Mouse (Mus musculus): ENCODE data around the gene Stx4a. TPM values are rescaled to one million over a fixed set of nuclear protein-coding genes. Genes with fewer than 3 reads are reported as not detected.

Stx4a gene
- total and polyA plus RNA-seq, 2 experiments from 2014 or later, result 7.1 to 20.7 TPM

DNA sequence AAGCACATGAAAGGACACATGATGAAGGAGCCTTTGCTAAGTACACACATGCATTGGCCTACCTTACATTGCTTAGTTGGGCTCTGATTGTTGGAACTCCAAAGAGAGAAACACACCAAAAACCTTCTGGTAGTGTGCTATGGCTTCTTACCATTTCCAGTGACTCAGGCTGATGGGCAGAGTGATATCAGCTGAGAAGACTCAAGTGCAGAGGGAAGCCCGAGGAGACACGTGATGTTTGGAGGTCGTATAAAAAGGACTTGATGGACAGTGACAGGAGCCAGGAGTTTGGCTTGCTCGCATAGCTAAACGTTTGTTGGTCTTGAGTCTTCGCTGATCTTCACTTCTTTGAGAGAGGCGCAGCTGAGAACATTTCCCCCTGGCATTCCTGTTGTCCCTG lies 73.4 kb downstream of the Stx4a start:
- H3K27ac ChIP-seq (ENCODE audit: low read depth, low read length), result no peak overlapping the region
- peaks cover 9% of the 10 kb centered on the region; the same call in 1 of the 2 replicates for H3K36me3 ChIP-seq (ENCODE audit: insufficient read depth, low read length)
- no peaks in the 10 kb centered on the region for H3K27me3 ChIP-seq (ENCODE audit: insufficient read depth, low read length)
- no peak for DNase-seq (ENCODE audit: low spot score)
- H3K9me3 ChIP-seq (ENCODE audit: low read length), result no peaks in the 10 kb centered on the region
- no peak overlapping the region for H3K4me2 ChIP-seq (ENCODE audit: low read depth, low read length, poor library complexity, severe bottlenecking)
- no peak overlapping the region for H3K9ac ChIP-seq (replicated peaks; ENCODE audit: low read length, poor library complexity, severe bottlenecking)
- ATAC-seq (ENCODE audit: low FRiP score), result no peak
- no peaks in the 10 kb centered on the region for H3K4me1 ChIP-seq (ENCODE audit: insufficient read depth, low read length)
- no peak for TF ChIP-seq CTCF (IDR thresholded peaks at IDR 0.05)
- WGBS, result 91% methylated on average over 7 of the region's 7 CpGs
- no peak overlapping the region for H3K4me3 ChIP-seq (ENCODE audit: low read depth, low read length)

DNA sequence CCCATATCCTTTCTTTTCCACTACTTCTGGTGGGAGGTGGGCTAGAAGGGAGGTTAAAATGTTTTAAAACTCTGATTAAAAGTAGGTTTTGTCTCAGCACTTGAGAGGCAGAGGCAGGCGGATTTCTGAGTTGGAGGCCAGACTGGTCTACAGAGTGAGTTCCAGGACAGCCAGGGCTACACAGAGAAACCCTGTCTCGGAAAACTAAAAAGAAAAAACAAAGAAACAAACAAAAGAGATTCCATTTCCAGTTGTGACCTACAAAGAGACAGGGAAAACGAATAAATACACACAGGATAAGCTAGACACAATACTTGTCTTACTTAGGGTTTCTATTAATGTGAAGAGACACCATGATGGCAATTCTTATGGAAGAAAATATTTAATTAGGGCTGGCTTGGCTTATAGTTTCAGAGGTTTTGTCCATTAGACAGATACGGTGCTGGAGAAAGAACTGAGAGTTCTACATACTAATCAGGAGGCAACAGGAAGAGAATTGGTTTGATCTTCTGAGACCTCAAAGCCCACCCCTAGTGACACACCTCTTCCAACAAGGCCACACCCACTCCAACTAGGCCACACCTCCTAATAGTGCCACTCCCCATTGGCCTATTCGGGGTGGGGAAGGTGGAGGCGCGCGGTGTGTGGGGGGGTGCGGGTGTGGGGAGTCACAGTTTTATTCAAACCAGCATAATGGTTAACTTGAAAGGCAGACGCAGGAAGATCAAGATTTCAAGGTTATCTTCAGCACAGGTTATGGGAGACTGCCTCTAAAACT lies 74.3 kb downstream of the Stx4a start:
- H3K4me2 ChIP-seq (ENCODE audit: low read depth, low read length, poor library complexity, severe bottlenecking), result no peak overlapping the region
- H3K27me3 ChIP-seq (ENCODE audit: insufficient read depth, low read length), result no peaks in the 10 kb centered on the region
- TF ChIP-seq CTCF (IDR thresholded peaks at IDR 0.05), result no peak
- no peak overlapping the region for H3K4me3 ChIP-seq (ENCODE audit: low read depth, low read length)
- DNase-seq (ENCODE audit: low spot score), result no peak
- no peaks in the 10 kb centered on the region for H3K4me1 ChIP-seq (ENCODE audit: insufficient read depth, low read length)
- no peaks in the 10 kb centered on the region for H3K9me3 ChIP-seq (ENCODE audit: low read length)
- ATAC-seq (ENCODE audit: low FRiP score), result no peak
- H3K9ac ChIP-seq (replicated peaks; ENCODE audit: low read length, poor library complexity, severe bottlenecking), result no peak overlapping the region
- 39% methylated on average over 10 of the region's 10 CpGs for WGBS
- no peak overlapping the region for H3K27ac ChIP-seq (ENCODE audit: low read depth, low read length)
- H3K36me3 ChIP-seq (ENCODE audit: insufficient read depth, low read length), result 0 out of 2 replicates have a peak, but pooled peaks cover under 1% of the 10 kb centered on the region

Other genes starting within 250 kb of the Stx4a start
- gene Ccdc189, start 235.7 kb upstream of the Stx4a start, total RNA-seq (2014; rRNA removed), result 6.7 and 8.1 TPM in 2 replicates
- gene Ccdc189, start 235.7 kb upstream of the Stx4a start, polyA plus RNA-seq (2015; fragmentation: Nextera tagmentation; extraction: Ambion mirVana), result 11.8 and 13.5 TPM in 2 replicates
- 34.5 and 42.9 TPM in 2 replicates for gene Rnf40, start 235.5 kb upstream of the Stx4a start, total RNA-seq (2014; rRNA removed)
- gene Rnf40, start 235.5 kb upstream of the Stx4a start, polyA plus RNA-seq (2015; fragmentation: Nextera tagmentation; extraction: Ambion mirVana), result 38.1 and 40.9 TPM in 2 replicates
- gene Zfp629, start 208.5 kb upstream of the Stx4a start, total RNA-seq (2014; rRNA removed), result 36.1 and 42.6 TPM in 2 replicates
- gene Zfp629, start 208.5 kb upstream of the Stx4a start, polyA plus RNA-seq (2015; fragmentation: Nextera tagmentation; extraction: Ambion mirVana), result 15.1 and 15.5 TPM in 2 replicates
- 115 and 131 TPM in 2 replicates for gene Bcl7c, start 115.4 kb upstream of the Stx4a start, total RNA-seq (2014; rRNA removed)
- 41.3 and 49.2 TPM in 2 replicates for gene Bcl7c, start 115.4 kb upstream of the Stx4a start, polyA plus RNA-seq (2015; fragmentation: Nextera tagmentation; extraction: Ambion mirVana)
- gene Ctf1, start 111.6 kb upstream of the Stx4a start, total RNA-seq (2014; rRNA removed), result 5.5 and 5.6 TPM in 2 replicates
- gene Ctf1, start 111.6 kb upstream of the Stx4a start, polyA plus RNA-seq (2015; fragmentation: Nextera tagmentation; extraction: Ambion mirVana), result 3.2 and 3.8 TPM in 2 replicates
- gene Ctf2, start 92.1 kb upstream of the Stx4a start, total RNA-seq (2014; rRNA removed), result not detected in 2 replicates
- not detected in 2 replicates for gene Ctf2, start 92.1 kb upstream of the Stx4a start, polyA plus RNA-seq (2015; fragmentation: Nextera tagmentation; extraction: Ambion mirVana)
- gene Fbxl19, start 79.8 kb upstream of the Stx4a start, total RNA-seq (2014; rRNA removed), result 207 and 221 TPM in 2 replicates
- gene Fbxl19, start 79.8 kb upstream of the Stx4a start, polyA plus RNA-seq (2015; fragmentation: Nextera tagmentation; extraction: Ambion mirVana), result 5.9 and 8.3 TPM in 2 replicates
- gene Orai3, start 54.5 kb upstream of the Stx4a start, total RNA-seq (2014; rRNA removed), result 14.8 and 17.6 TPM in 2 replicates
- 9.9 and 10.0 TPM in 2 replicates for gene Orai3, start 54.5 kb upstream of the Stx4a start, polyA plus RNA-seq (2015; fragmentation: Nextera tagmentation; extraction: Ambion mirVana)
- 18.0 and 19.8 TPM in 2 replicates for gene Setd1a, start 47.6 kb upstream of the Stx4a start, total RNA-seq (2014; rRNA removed)
- 12.7 and 16.4 TPM in 2 replicates for gene Setd1a, start 47.6 kb upstream of the Stx4a start, polyA plus RNA-seq (2015; fragmentation: Nextera tagmentation; extraction: Ambion mirVana)
- gene Gm49388, start 38.7 kb upstream of the Stx4a start, total RNA-seq (2014; rRNA removed), result not detected in 2 replicates
- gene Gm49388, start 38.7 kb upstream of the Stx4a start, polyA plus RNA-seq (2015; fragmentation: Nextera tagmentation; extraction: Ambion mirVana), result not detected in 2 replicates
- gene Hsd3b7, start 23.7 kb upstream of the Stx4a start, total RNA-seq (2014; rRNA removed), result 7.1 and 12.8 TPM in 2 replicates
- 8.6 and 11.3 TPM in 2 replicates for gene Hsd3b7, start 23.7 kb upstream of the Stx4a start, polyA plus RNA-seq (2015; fragmentation: Nextera tagmentation; extraction: Ambion mirVana)
- 83.6 and 88.9 TPM in 2 replicates for gene Stx1b, start 255 bp downstream of the Stx4a start, total RNA-seq (2014; rRNA removed)
- gene Stx1b, start 255 bp downstream of the Stx4a start, polyA plus RNA-seq (2015; fragmentation: Nextera tagmentation; extraction: Ambion mirVana), result 83.9 and 87.1 TPM in 2 replicates
- 32.3 and 33.8 TPM in 2 replicates for gene Zfp646, start 51.9 kb downstream of the Stx4a start, total RNA-seq (2014; rRNA removed)
- 3.8 and 4.2 TPM in 2 replicates for gene Zfp646, start 51.9 kb downstream of the Stx4a start, polyA plus RNA-seq (2015; fragmentation: Nextera tagmentation; extraction: Ambion mirVana)
- 27.8 and 31.0 TPM in 2 replicates for gene Zfp668, start 52.5 kb downstream of the Stx4a start, total RNA-seq (2014; rRNA removed)
- 26.0 and 29.7 TPM in 2 replicates for gene Zfp668, start 52.5 kb downstream of the Stx4a start, polyA plus RNA-seq (2015; fragmentation: Nextera tagmentation; extraction: Ambion mirVana)
- 0.55 and 1.0 TPM in 2 replicates for gene Prss53, start 66.7 kb downstream of the Stx4a start, total RNA-seq (2014; rRNA removed)
- 0.77 and 0.82 TPM in 2 replicates for gene Prss53, start 66.7 kb downstream of the Stx4a start, polyA plus RNA-seq (2015; fragmentation: Nextera tagmentation; extraction: Ambion mirVana)
- gene Gm21974, start 71.2 kb downstream of the Stx4a start, total RNA-seq (2014; rRNA removed), result 0.16 TPM in 1 of 2 replicates, not detected in the other
- gene Gm21974, start 71.2 kb downstream of the Stx4a start, polyA plus RNA-seq (2015; fragmentation: Nextera tagmentation; extraction: Ambion mirVana), result not detected in 2 replicates
- 22.7 and 30.3 TPM in 2 replicates for gene Vkorc1, start 71.3 kb downstream of the Stx4a start, total RNA-seq (2014; rRNA removed)
- gene Vkorc1, start 71.3 kb downstream of the Stx4a start, polyA plus RNA-seq (2015; fragmentation: Nextera tagmentation; extraction: Ambion mirVana), result 61.2 and 62.8 TPM in 2 replicates
- 47.8 and 77.7 TPM in 2 replicates for gene Bckdk, start 79.8 kb downstream of the Stx4a start, total RNA-seq (2014; rRNA removed)
- 52.7 and 63.7 TPM in 2 replicates for gene Bckdk, start 79.8 kb downstream of the Stx4a start, polyA plus RNA-seq (2015; fragmentation: Nextera tagmentation; extraction: Ambion mirVana)
- gene Kat8, start 88.2 kb downstream of the Stx4a start, total RNA-seq (2014; rRNA removed), result 28.1 and 33.7 TPM in 2 replicates
- gene Kat8, start 88.2 kb downstream of the Stx4a start, polyA plus RNA-seq (2015; fragmentation: Nextera tagmentation; extraction: Ambion mirVana), result 34.8 TPM in 2 replicates
- 0.90 and 2.7 TPM in 2 replicates for gene Prss8, start 105.8 kb downstream of the Stx4a start, total RNA-seq (2014; rRNA removed)
- gene Prss8, start 105.8 kb downstream of the Stx4a start, polyA plus RNA-seq (2015; fragmentation: Nextera tagmentation; extraction: Ambion mirVana), result 0.37 and 0.69 TPM in 2 replicates
- 6.1 and 20.1 TPM in 2 replicates for gene Prss36, start 122.4 kb downstream of the Stx4a start, total RNA-seq (2014; rRNA removed)
- gene Prss36, start 122.4 kb downstream of the Stx4a start, polyA plus RNA-seq (2015; fragmentation: Nextera tagmentation; extraction: Ambion mirVana), result 13.3 and 15.5 TPM in 2 replicates
- gene Fus, start 143.2 kb downstream of the Stx4a start, total RNA-seq (2014; rRNA removed), result 29.3 and 41.9 TPM in 2 replicates
- gene Fus, start 143.2 kb downstream of the Stx4a start, polyA plus RNA-seq (2015; fragmentation: Nextera tagmentation; extraction: Ambion mirVana), result 207 and 244 TPM in 2 replicates
- 4.3 and 6.6 TPM in 2 replicates for gene Pycard, start 169.6 kb downstream of the Stx4a start, total RNA-seq (2014; rRNA removed)
- gene Pycard, start 169.6 kb downstream of the Stx4a start, polyA plus RNA-seq (2015; fragmentation: Nextera tagmentation; extraction: Ambion mirVana), result 7.8 and 10.8 TPM in 2 replicates
- gene Trim72, start 179.7 kb downstream of the Stx4a start, total RNA-seq (2014; rRNA removed), result 0.19 and 0.77 TPM in 2 replicates
- gene Trim72, start 179.7 kb downstream of the Stx4a start, polyA plus RNA-seq (2015; fragmentation: Nextera tagmentation; extraction: Ambion mirVana), result not detected in 2 replicates
- gene Itgam, start 238.3 kb downstream of the Stx4a start, total RNA-seq (2014; rRNA removed), result 2.4 and 2.6 TPM in 2 replicates
- 0.90 and 0.98 TPM in 2 replicates for gene Itgam, start 238.3 kb downstream of the Stx4a start, polyA plus RNA-seq (2015; fragmentation: Nextera tagmentation; extraction: Ambion mirVana)
- gene Gm49368, start 238.4 kb downstream of the Stx4a start, total RNA-seq (2014; rRNA removed), result not detected in 2 replicates
- gene Gm49368, start 238.4 kb downstream of the Stx4a start, polyA plus RNA-seq (2015; fragmentation: Nextera tagmentation; extraction: Ambion mirVana), result not detected in 2 replicates